Mouse (Mus musculus): ENCODE results near the gene Sdcbp2. TPM values are rescaled to one million over a fixed set of nuclear protein-coding genes. Genes with fewer than 3 reads are reported as not detected.

The Sdcbp2 gene
- polyA plus RNA-seq, 1 experiment = 1.2 TPM

- 52% methylated on average over 6 of the region's 6 CpGs for WGBS
- no peaks in the 10 kb centered on the region for H3K36me3 ChIP-seq (ENCODE audit: control insufficient read depth, insufficient read depth, low read length)
- TF ChIP-seq CTCF (conservative IDR thresholded peaks at IDR 0.05; ENCODE audit: insufficient read depth, insufficient read length, low read depth, low read length) = no peak
- TF ChIP-seq POLR2A (IDR thresholded peaks at IDR 0.05; ENCODE audit: low read depth, low read length) = no peak
- H3K4me1 ChIP-seq (ENCODE audit: control insufficient read depth, insufficient read depth, low read length) = peaks cover 17% of the 10 kb centered on the region
- no peak for DNase-seq
- no peaks in the 10 kb centered on the region for H3K27me3 ChIP-seq (replicated peaks; ENCODE audit: control insufficient read depth, insufficient read depth, low read length)
- no peak overlapping the region for H3K27ac ChIP-seq (ENCODE audit: insufficient read depth, low read depth, low read length)
- H3K4me3 ChIP-seq (ENCODE audit: insufficient read depth, low read depth, low read length) = no peak overlapping the region
Measured at GRCm38 (mm10) chr2:151544673-151545072, 27.7 kb upstream of the Sdcbp2 start.

GRCm38 (mm10) chr2:151546571-151546970 is 25.9 kb upstream of the Sdcbp2 start:
- no peak overlapping the region for H3K4me3 ChIP-seq (ENCODE audit: insufficient read depth, low read depth, low read length)
- H3K36me3 ChIP-seq (ENCODE audit: control insufficient read depth, insufficient read depth, low read length) = 0 out of 2 replicates have a peak, but pooled peaks cover 1% of the 10 kb centered on the region
- no peak for DNase-seq
- H3K27ac ChIP-seq (ENCODE audit: insufficient read depth, low read depth, low read length) = no peak overlapping the region
- TF ChIP-seq POLR2A (IDR thresholded peaks at IDR 0.05; ENCODE audit: low read depth, low read length) = no peak
- TF ChIP-seq CTCF (conservative IDR thresholded peaks at IDR 0.05; ENCODE audit: insufficient read depth, insufficient read length, low read depth, low read length) = no peak
- no peaks in the 10 kb centered on the region for H3K27me3 ChIP-seq (replicated peaks; ENCODE audit: control insufficient read depth, insufficient read depth, low read length)
- peaks cover 17% of the 10 kb centered on the region for H3K4me1 ChIP-seq (ENCODE audit: control insufficient read depth, insufficient read depth, low read length)
- WGBS = 79% methylated on average over 4 of the region's 4 CpGs

GRCm38 (mm10) chr2:151549615-151550121 is 22.8 kb upstream of the Sdcbp2 start:
- peaks cover 3% of the 10 kb centered on the region for H3K36me3 ChIP-seq (ENCODE audit: control insufficient read depth, insufficient read depth, low read length)
- 76% methylated on average over 3 of the region's 3 CpGs for WGBS

GRCm38 (mm10) chr2:151562930-151563921 is 9.2 kb upstream of the Sdcbp2 start:
- Histone ChIP-seq H3K36me3 (ENCODE audit: control insufficient read depth, insufficient read depth, low read length) (peaks cover 2% of the 10 kb centered on the region), H3K4me1 (ENCODE audit: control insufficient read depth, insufficient read depth, low read length) (peaks cover 8% of the 10 kb centered on the region), H3K27ac (ENCODE audit: insufficient read depth, low read depth, low read length) (no peak overlapping the region; the same call in 1 of the 2 replicates), H3K27me3 (replicated peaks; ENCODE audit: control insufficient read depth, insufficient read depth, low read length) (no peaks in the 10 kb centered on the region), H3K4me3 (ENCODE audit: insufficient read depth, low read depth, low read length) (no peak overlapping the region)
- TF ChIP-seq POLR2A (IDR thresholded peaks at IDR 0.05; ENCODE audit: low read depth, low read length) (no peak), CTCF (conservative IDR thresholded peaks at IDR 0.05; ENCODE audit: insufficient read depth, insufficient read length, low read depth, low read length) (no peak)
- 48% methylated on average over 7 of the region's 7 CpGs for WGBS
- DNase-seq = peak; percentile 83

More at GRCm38 (mm10) chr2:151549615-151550121, 22.8 kb upstream of the Sdcbp2 start:
- no peak for DNase-seq
- no peak overlapping the region for H3K4me3 ChIP-seq (ENCODE audit: insufficient read depth, low read depth, low read length)
- H3K27ac ChIP-seq (ENCODE audit: insufficient read depth, low read depth, low read length) = no peak overlapping the region
- peaks cover 11% of the 10 kb centered on the region; the same call in 1 of the 2 replicates for H3K4me1 ChIP-seq (ENCODE audit: control insufficient read depth, insufficient read depth, low read length)
- TF ChIP-seq POLR2A (IDR thresholded peaks at IDR 0.05; ENCODE audit: low read depth, low read length) (no peak), CTCF (conservative IDR thresholded peaks at IDR 0.05; ENCODE audit: insufficient read depth, insufficient read length, low read depth, low read length) (no peak)
- no peaks in the 10 kb centered on the region for H3K27me3 ChIP-seq (replicated peaks; ENCODE audit: control insufficient read depth, insufficient read depth, low read length)

GRCm38 (mm10) chr2:151564006-151564405 is 8.4 kb upstream of the Sdcbp2 start:
- Histone ChIP-seq H3K4me3 (ENCODE audit: insufficient read depth, low read depth, low read length) (no peak overlapping the region), H3K4me1 (ENCODE audit: control insufficient read depth, insufficient read depth, low read length) (peaks cover 8% of the 10 kb centered on the region), H3K27ac (ENCODE audit: insufficient read depth, low read depth, low read length) (no peak overlapping the region), H3K27me3 (replicated peaks; ENCODE audit: control insufficient read depth, insufficient read depth, low read length) (no peaks in the 10 kb centered on the region), H3K36me3 (ENCODE audit: control insufficient read depth, insufficient read depth, low read length) (peaks cover 2% of the 10 kb centered on the region; the same call in 1 of the 2 replicates)
- DNase-seq = no peak
- 88% methylated on average over 1 of the region's 1 CpGs for WGBS
- TF ChIP-seq POLR2A (IDR thresholded peaks at IDR 0.05; ENCODE audit: low read depth, low read length) (no peak), CTCF (conservative IDR thresholded peaks at IDR 0.05; ENCODE audit: insufficient read depth, insufficient read length, low read depth, low read length) (no peak)

GRCm38 (mm10) chr2:151564986-151565385 is 7.4 kb upstream of the Sdcbp2 start:
- DNase-seq = no peak
- Histone ChIP-seq H3K27me3 (replicated peaks; ENCODE audit: control insufficient read depth, insufficient read depth, low read length) (no peaks in the 10 kb centered on the region), H3K4me1 (ENCODE audit: control insufficient read depth, insufficient read depth, low read length) (peaks cover 8% of the 10 kb centered on the region), H3K27ac (ENCODE audit: insufficient read depth, low read depth, low read length) (no peak overlapping the region), H3K4me3 (ENCODE audit: insufficient read depth, low read depth, low read length) (no peak overlapping the region), H3K36me3 (ENCODE audit: control insufficient read depth, insufficient read depth, low read length) (no peaks in the 10 kb centered on the region; the same call in 1 of the 2 replicates)
- WGBS = 41% methylated on average over 3 of the region's 3 CpGs
- TF ChIP-seq POLR2A (IDR thresholded peaks at IDR 0.05; ENCODE audit: low read depth, low read length) (no peak), CTCF (conservative IDR thresholded peaks at IDR 0.05; ENCODE audit: insufficient read depth, insufficient read length, low read depth, low read length) (no peak)

GRCm38 (mm10) chr2:151566856-151567255 is 5.6 kb upstream of the Sdcbp2 start:
- TF ChIP-seq CTCF (conservative IDR thresholded peaks at IDR 0.05; ENCODE audit: insufficient read depth, insufficient read length, low read depth, low read length) = no peak
- TF ChIP-seq POLR2A (IDR thresholded peaks at IDR 0.05; ENCODE audit: low read depth, low read length) = no peak
- Histone ChIP-seq H3K4me3 (ENCODE audit: insufficient read depth, low read depth, low read length) (no peak overlapping the region), H3K27ac (ENCODE audit: insufficient read depth, low read depth, low read length) (no peak overlapping the region), H3K4me1 (ENCODE audit: control insufficient read depth, insufficient read depth, low read length) (peaks cover 8% of the 10 kb centered on the region), H3K27me3 (replicated peaks; ENCODE audit: control insufficient read depth, insufficient read depth, low read length) (no peaks in the 10 kb centered on the region), H3K36me3 (ENCODE audit: control insufficient read depth, insufficient read depth, low read length) (no peaks in the 10 kb centered on the region; the same call in 1 of the 2 replicates)
- WGBS = 87% methylated on average over 6 of the region's 6 CpGs
- no peak for DNase-seq
